Mouse (Mus musculus) hindbrain, embryonic 14.5 days (tissue): ENCODE measurements around the gene Acrv1. TPM values are rescaled to one million over a fixed set of nuclear protein-coding genes. Genes with fewer than 3 reads are reported as not detected.
A peak's percentile ranks its signal among the peaks of the same experiment; 100 is the strongest.

Source experiments
- ATAC-seq: fragments of 200-750 bp; cut with Nextera tagmentation; 2 replicates; pipeline ENCODE4 v1.8.0; 2017; ENCODE audit warnings: moderate number of reproducible peaks, mild to moderate bottlenecking, moderate TSS enrichment, moderate library complexity; ENCODE audit not compliant: low FRiP score
- DNase-seq: peaks from one replicate; pipeline ENCODE4 v3.0.0-alpha.2; 2015; ENCODE audit warnings: low spot score
- H3K27ac ChIP-seq: fragments of 300-500 bp; sonication (generic); 2 replicates; pipeline ENCODE4 v1.5.1; 2014; ENCODE audit warnings: mild to moderate bottlenecking, moderate library complexity
- H3K27me3 ChIP-seq: fragments of 300-500 bp; sonication (generic); 2 replicates; pipeline ENCODE4 v1.6.1; 2014; ENCODE audit warnings: mild to moderate bottlenecking, low read length, mixed read lengths; ENCODE audit not compliant: control insufficient read depth, insufficient read depth
- H3K36me3 ChIP-seq: fragments of 300-500 bp; sonication (generic); replicated peaks from 2 replicates; pipeline ENCODE4 v1.6.1; 2014; ENCODE audit not compliant: control insufficient read depth, insufficient read depth
- H3K4me1 ChIP-seq: fragments of 300-500 bp; sonication (generic); replicated peaks from 2 replicates; pipeline ENCODE4 v1.6.1; 2014; ENCODE audit warnings: antibody characterized with exemption, low read length, mixed read lengths; ENCODE audit not compliant: control insufficient read depth, insufficient read depth
- H3K4me2 ChIP-seq: fragments of 300-500 bp; sonication (generic); replicated peaks from 2 replicates; pipeline ENCODE4 v1.6.1; 2014; ENCODE audit warnings: mild to moderate bottlenecking, moderate library complexity
- H3K4me3 ChIP-seq: fragments of 300-500 bp; sonication (generic); replicated peaks from 2 replicates; pipeline ENCODE4 v1.5.1; 2014; ENCODE audit warnings: mild to moderate bottlenecking, low read length
- H3K9ac ChIP-seq: fragments of 300-500 bp; sonication (generic); 2 replicates; pipeline ENCODE4 v1.6.1; 2014
- H3K9me3 ChIP-seq: fragments of 300-500 bp; sonication (generic); 2 replicates; pipeline ENCODE4 v1.6.1; 2016; ENCODE audit warnings: low read length; ENCODE audit not compliant: control insufficient read depth
- WGBS: fragments of 180-500 bp; shearing (Covaris S2); extraction: QIAGEN DNeasy Blood & Tissue Kit; methylation state at CpG from one replicate; pipeline ENCODE4 v1.1.7; 2014; 5-methylcytosine and 5-hydroxymethylcytosine counted together
- polyA plus RNA-seq: library from polyadenylated mRNA; unstranded; fragments of >200 nt; fragmentation: Nextera tagmentation; extraction: Ambion mirVana; gene quantifications from 2 replicates; pipeline ENCODE4 v1.2.1, GENCODE M21; 2014

The Acrv1 gene
- polyA plus RNA-seq, 1 experiment from 2014 or later, result not detected

DNA sequence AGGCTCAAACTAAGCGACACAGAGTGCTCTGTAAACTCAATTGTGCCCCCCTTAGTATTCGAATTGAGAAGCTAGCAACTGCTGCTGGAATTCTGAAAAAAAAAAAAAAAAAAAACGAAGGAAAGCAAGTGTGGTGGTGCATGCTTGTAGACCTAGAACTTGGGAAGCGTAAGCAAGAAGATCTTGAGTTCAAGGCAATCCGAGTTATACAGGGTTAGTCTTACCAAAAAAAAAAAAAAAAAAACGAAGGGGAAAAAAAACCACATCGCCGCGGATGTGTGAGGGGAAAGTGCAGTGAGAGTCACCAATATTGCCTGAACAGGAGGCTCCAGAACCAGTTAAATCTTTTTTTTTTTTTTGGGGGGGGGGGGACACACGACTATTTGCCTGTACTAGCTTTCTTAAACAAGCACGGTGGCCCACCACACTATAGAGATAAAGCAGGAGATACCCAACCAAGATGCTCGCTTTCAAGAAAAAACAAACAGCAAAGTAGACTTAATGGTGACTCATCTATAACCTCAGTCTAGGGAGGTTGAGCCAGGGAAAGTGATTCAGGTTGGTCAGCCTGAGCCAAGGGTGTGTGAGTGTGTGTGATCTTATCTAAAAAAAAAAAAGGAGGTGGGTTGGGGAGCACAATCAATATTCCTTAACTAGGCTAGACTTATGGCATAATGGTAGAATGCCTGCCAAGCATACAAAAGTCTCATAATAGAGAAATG, 34.2 kb downstream of the Acrv1 start, which contains the start of gene Chek1:
TSS of gene Chek1 (minus strand) at position 32 of the 722 bp plus-strand sequence.
- H3K9ac ChIP-seq, result peak within 1 kb of the TSS; percentile 60
- H3K36me3 ChIP-seq, result peaks cover 17% of the 10 kb centered on the region
- peaks cover 13% of the 10 kb centered on the region for H3K4me1 ChIP-seq
- peak within 1 kb of the TSS; percentile 80 for H3K27ac ChIP-seq
- no peaks in the 10 kb centered on the region for H3K27me3 ChIP-seq
- 10% methylated on average over 12 of the region's 12 CpGs for WGBS
- DNase-seq (no peak), ATAC-seq (no peak)
- H3K4me3 ChIP-seq, result peak within 1 kb of the TSS; percentile 63
- peak within 1 kb of the TSS; percentile 96 for H3K4me2 ChIP-seq
- no peaks in the 10 kb centered on the region for H3K9me3 ChIP-seq

Other genes starting within 250 kb of the Acrv1 start
- gene Gm9513, start 217.6 kb upstream of the Acrv1 start, polyA plus RNA-seq, result not detected in 2 replicates
- not detected in 2 replicates for gene Gm5615, start 151.3 kb upstream of the Acrv1 start, polyA plus RNA-seq
- not detected in 2 replicates for gene Gm17689, start 110.6 kb upstream of the Acrv1 start, polyA plus RNA-seq
- gene A630095E13Rik, start 49.8 kb upstream of the Acrv1 start, polyA plus RNA-seq, result not detected in 2 replicates
- gene Chek1, start 33.8 kb downstream of the Acrv1 start, polyA plus RNA-seq, result 8.8 and 9.2 TPM in 2 replicates
- gene Stt3a, start 74.5 kb downstream of the Acrv1 start, polyA plus RNA-seq, result 79.8 and 95.3 TPM in 2 replicates
- gene Ei24, start 104.2 kb downstream of the Acrv1 start, polyA plus RNA-seq, result 73.6 and 88.3 TPM in 2 replicates
- 549 and 551 TPM in 2 replicates for gene Fez1, start 128.6 kb downstream of the Acrv1 start, polyA plus RNA-seq